Mouse (Mus musculus) 3T3-L1 (cell line): ENCODE data around the gene Enho.
"Not testable (repeated sequence)": the region's sequence is repeated elsewhere in the genome, so short reads cannot be mapped to it uniquely, and the experiment has no call there.

Experiments
- DNase-seq: peaks from one replicate; pipeline ENCODE4 v3.0.0-alpha.2; 2015; ENCODE audit warnings: low read depth, low spot score

Gene Enho

GRCm38 (mm10) chr4:41639913-41640507 is at the start of gene Enho:
TSS of gene Enho (minus strand) at chr4:41640324.
- peak; percentile 81 for DNase-seq

GRCm38 (mm10) chr4:41688562-41688961 is 48.4 kb upstream of the Enho start:
- not testable (repeated sequence) for DNase-seq

GRCm38 (mm10) chr4:41685882-41686492 is 45.9 kb upstream of the Enho start:
- DNase-seq, result not testable (repeated sequence)

- DNase-seq, result not testable (repeated sequence)
Observed at GRCm38 (mm10) chr4:41684931-41685453, 44.9 kb upstream of the Enho start.

GRCm38 (mm10) chr4:41684131-41684930 is 44.2 kb upstream of the Enho start:
- DNase-seq, result not testable (repeated sequence)

DNA sequence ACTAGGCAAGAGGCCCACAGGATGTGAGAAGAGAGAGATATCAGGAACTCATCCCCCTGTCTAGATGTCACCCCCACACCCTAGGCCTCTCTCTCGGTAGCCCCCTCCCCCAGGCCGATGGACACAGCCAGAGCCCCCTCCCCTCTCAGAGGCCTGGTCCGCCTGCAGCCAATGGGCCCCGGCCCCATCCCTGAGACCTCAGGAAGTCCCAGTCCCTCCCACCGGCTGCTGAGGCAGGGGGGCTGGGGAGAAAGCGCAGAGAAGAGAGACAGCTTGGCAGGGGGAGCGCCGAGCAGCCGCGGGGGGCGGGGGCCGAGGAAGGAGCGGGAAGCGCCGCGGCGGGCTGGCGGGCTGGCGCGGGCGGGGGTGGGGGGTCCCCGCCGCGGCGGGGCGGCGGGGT is 43.2 kb upstream of the Enho start:
- DNase-seq, result not testable (repeated sequence)

- DNase-seq, result no peak
Observed at GRCm38 (mm10) chr4:41682789-41683188, 42.7 kb upstream of the Enho start.

DNA sequence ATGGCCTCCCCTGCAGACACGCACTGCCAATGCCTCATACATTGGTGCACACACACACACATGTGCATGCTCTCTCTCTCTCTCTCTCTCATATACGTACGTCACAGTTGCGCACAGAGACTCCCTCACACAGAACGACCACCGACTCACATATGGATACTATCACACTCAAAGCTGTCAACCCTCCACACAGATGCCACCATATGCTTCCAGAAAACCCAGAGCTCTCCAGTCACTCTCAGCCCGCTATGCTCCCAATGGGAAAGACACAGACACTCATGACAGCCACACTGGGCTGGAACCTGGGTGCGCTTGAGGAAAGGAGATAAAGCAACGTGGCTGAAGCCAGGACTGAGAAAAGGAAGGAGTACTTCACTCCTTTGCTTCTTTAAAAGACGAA is 41.8 kb upstream of the Enho start:
- no peak for DNase-seq

DNA sequence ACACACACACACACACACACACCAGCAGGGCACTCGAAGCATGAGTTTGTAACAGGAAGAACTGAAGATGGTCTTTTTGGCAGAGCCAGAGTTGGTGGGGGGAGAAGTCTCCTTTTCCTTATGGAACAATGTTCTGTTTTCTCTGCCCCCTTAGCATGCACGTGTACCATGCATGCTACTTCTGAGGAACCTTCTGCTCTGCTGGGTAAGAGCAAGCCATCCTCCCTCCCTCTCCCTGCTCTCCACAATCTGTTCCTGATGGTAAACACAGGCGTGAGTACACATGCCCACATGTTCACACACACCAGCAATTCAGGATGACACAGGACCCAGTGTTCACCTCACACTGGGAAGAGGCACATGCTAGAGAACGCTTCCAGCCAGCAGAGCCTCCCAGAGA is 41.1 kb upstream of the Enho start:
- DNase-seq, result no peak

- DNase-seq, result no peak
Observed at GRCm38 (mm10) chr4:41679291-41679690, 39.2 kb upstream of the Enho start.

- DNase-seq, result no peak
Observed at GRCm38 (mm10) chr4:41678863-41679262, 38.7 kb upstream of the Enho start.

GRCm38 (mm10) chr4:41677006-41677629 is 37.0 kb upstream of the Enho start:
- DNase-seq, result no peak

DNA sequence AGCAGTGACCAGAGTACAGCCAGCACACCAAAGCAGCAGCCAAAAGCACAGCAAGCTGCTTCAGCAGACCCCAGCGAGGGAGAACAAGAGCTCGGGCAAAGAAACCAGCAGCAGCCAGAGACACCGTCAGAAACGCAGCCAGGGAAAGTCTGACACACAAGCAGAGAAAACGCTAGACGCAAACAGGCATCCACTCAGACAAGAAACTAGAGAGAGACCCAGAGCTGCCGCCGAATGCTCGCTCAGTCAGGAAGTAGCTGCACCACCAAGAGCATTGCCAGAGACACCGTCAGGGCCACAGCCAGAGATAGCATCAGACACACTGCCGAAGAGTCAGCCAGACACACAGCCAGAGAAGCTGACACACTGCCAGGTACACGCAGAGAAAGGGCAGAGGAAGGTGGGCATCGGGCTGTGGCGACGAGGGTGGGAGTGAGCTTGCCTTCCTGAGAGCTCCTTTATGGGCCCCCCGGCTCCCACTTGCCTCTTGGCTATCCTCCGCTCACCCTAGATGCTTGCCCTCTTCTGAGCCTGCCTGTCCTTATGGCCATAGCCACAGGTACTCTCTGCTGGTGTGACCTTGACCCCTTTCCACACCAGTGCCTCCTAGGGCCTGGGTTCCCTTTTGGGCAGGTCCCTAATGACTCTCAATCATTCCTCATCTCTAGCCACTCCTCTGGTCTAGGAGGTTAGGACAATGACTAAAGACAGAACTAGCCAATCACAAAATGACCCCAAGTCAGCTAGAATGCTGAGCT is 36.3 kb upstream of the Enho start:
- DNase-seq, result no peak

- DNase-seq, result no peak
Observed at GRCm38 (mm10) chr4:41673186-41673585, 33.1 kb upstream of the Enho start.

DNA sequence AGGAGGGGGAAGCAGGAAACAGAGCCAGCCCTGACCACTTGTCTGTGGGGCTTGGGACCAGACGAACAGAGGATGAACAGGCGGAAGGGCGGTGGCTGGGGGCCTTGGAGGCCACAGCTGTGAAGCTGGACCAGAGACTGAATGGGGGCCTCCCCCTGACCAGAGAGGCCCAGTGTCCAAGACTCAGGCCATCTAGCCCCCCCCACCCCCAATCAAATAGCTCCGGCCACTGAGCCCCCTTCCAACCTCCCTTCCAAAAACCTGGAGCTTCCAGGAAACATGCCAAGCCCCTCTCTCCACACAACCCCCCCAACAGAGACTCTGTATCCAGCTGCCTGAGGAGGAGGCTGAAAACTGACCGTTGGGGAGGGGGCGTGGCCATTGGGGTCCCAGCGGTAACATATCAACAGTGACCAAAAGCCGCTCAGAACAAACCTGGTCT is 32.4 kb upstream of the Enho start:
- DNase-seq, result no peak

DNA sequence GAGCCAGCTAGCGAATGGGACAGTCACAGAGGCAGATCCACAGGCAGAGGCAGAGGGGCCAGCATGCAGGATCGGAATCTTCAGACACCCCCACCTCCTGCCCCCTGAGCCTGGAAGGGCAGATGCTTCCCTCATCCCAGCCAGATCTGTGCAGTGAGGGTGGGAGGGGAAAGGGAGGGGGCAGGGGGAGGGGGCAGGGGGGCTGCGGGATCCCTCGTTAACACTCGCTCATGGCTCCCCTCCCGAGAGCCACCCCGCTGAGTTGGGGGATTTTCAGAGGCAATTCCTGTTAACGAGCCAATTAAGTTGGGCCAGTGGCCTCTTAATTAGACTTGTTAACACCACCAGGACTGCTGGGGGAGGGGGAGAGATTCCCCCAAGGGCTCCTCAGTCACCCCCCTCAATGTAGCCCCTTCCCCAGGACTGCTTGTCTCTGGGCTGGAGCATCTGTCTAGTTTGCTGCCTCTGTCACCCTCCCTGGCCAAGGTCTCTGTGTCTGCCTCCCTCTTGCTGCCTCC is 31.9 kb upstream of the Enho start:
- no peak for DNase-seq

- no peak for DNase-seq
Observed at GRCm38 (mm10) chr4:41671500-41671899, 31.4 kb upstream of the Enho start.

DNA sequence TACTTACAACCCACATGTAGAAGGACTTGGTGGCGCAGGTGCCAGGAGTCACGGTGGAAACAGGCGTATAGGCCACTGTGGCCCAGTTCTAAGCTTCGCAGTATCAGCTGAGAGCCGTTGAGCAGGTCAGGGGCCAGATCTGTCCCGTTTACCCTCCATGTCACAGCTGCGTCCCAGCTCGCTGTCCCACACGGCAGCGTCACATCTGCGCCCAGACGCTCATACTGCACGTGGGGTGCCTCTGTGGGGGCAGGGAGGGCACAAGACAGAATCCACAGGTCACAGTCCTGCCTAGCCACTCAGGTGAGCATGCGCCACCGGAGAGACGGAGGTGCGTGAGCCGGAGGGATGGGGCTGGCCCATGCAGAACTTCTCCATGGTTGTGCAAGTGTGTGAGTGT is 30.7 kb upstream of the Enho start:
- DNase-seq, result no peak

DNA sequence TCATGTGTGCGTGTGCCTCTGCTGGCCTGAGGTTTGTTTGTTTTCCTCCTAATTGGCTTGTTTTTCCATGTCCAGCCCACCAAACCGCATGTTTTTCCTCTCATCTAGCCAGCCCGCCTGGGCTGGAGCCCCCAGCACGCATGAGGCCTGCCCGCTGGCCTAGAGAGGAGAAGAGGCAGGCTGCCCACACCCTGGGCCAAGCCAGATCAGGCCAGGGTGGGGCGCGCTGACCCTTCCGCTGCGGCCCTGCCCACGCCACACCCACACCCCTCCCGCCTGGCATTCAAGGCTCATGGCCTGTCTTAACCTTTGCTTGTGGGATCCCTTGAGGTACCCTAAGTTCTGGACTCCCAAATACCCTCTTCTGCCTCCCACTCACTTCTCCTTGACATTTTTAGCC is 26.5 kb upstream of the Enho start:
- no peak for DNase-seq

GRCm38 (mm10) chr4:41665009-41665675 is 25.0 kb upstream of the Enho start:
- DNase-seq, result no peak

- DNase-seq, result no peak
Observed at GRCm38 (mm10) chr4:41664533-41664932, 24.4 kb upstream of the Enho start.
